Mouse (Mus musculus) forebrain, embryonic 12.5 days (tissue): ENCODE measurements around the gene Qsox2. TPM values are rescaled to one million over a fixed set of nuclear protein-coding genes. Genes with fewer than 3 reads are reported as not detected.

Experiments used
- ATAC-seq: fragments of 200-750 bp; cut with Nextera tagmentation; 2 replicates; pipeline ENCODE4 v1.8.0; 2017; ENCODE audit warnings: moderate TSS enrichment; ENCODE audit not compliant: low FRiP score
- H3K27ac ChIP-seq: fragments of 300-500 bp; sonication (generic); 2 replicates; pipeline ENCODE4 v1.5.1; 2016; ENCODE audit warnings: mild to moderate bottlenecking
- H3K27me3 ChIP-seq: fragments of 300-500 bp; sonication (generic); 2 replicates; pipeline ENCODE4 v1.6.1; 2016; ENCODE audit warnings: mild to moderate bottlenecking
- H3K36me3 ChIP-seq: fragments of 300-500 bp; sonication (generic); replicated peaks from 2 replicates; pipeline ENCODE4 v1.6.1; 2016; ENCODE audit warnings: mild to moderate bottlenecking
- H3K4me1 ChIP-seq: fragments of 300-500 bp; sonication (generic); 2 replicates; pipeline ENCODE4 v1.6.1; 2016
- H3K4me2 ChIP-seq: fragments of 300-500 bp; sonication (generic); 2 replicates; pipeline ENCODE4 v1.6.1; 2016; ENCODE audit warnings: mild to moderate bottlenecking, moderate library complexity
- H3K4me3 ChIP-seq: fragments of 300-500 bp; sonication (generic); replicated peaks from 2 replicates; pipeline ENCODE4 v1.5.1; 2016; ENCODE audit warnings: mild to moderate bottlenecking
- H3K9ac ChIP-seq: fragments of 300-500 bp; sonication (generic); 2 replicates; pipeline ENCODE4 v1.6.1; 2016; ENCODE audit warnings: mild to moderate bottlenecking
- H3K9me3 ChIP-seq: fragments of 300-500 bp; sonication (generic); 2 replicates; pipeline ENCODE4 v1.6.1; 2016
- WGBS: fragments of 180-500 bp; shearing (Covaris S2); methylation state at CpG from one replicate; pipeline ENCODE4 v1.1.7; 2016; 5-methylcytosine and 5-hydroxymethylcytosine counted together
- polyA plus RNA-seq: library from polyadenylated mRNA; unstranded; fragments of >200 nt; fragmentation: Nextera tagmentation; extraction: Ambion mirVana; gene quantifications from 2 replicates; pipeline ENCODE4 v1.2.1, GENCODE M21; 2016

The Qsox2 gene
- polyA plus RNA-seq, 1 experiment from 2014 or later = 20.0 TPM

DNA sequence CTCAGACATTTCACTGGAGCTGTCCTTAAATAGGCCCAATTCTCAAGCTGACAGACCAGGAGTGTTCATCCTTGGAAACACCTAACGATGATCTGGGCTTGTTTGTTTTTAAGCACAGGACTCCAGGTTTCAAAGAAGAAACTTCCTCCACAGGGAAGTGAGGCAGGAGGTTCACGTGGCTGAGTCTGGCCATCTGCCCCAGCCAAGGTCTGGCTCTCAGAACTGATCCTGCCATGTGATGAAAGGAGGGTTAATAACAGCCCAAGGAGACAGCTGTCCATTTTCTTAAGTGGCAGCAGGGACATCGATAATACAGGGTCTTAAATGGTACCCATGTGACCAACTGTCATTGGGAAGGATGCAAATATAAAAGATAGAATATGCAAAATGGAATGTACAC lies 27.8 kb downstream of the Qsox2 start:
- H3K9ac ChIP-seq = no peak overlapping the region
- 75% methylated on average over 3 of the region's 3 CpGs for WGBS

DNA sequence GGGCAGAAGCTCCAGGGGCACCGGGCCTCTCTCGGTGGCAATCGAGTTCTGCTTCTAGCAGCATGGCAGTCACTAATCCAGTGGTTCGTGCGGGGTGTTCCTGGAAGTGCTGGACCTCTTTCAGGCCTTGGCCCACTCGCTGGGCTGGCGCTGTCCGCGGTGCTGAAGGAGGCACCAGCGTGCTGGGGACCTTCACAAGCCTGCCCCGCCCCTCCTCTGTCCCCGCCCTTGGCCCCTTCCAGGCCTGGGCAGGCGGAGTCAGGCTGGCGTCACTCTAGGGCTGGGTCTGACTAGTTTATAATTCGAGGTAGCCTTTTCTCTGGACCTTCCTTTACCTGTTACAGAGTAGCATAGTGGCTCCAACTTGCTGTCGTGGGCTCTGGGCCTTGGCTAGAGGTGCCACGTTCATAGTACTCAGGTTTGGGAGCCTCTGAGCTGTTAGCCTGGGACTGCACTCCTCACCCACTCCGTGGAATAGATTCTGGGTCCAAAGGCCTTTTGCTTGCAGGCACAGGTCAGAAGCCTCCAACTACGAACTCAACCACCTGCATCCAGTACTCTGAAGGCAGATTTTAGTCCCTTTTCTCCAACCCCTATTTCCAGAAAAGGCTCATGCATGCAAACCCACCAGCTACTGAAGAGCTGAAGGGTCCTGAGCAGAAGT lies 29.1 kb downstream of the Qsox2 start, which contains the start of gene Lhx3:
Gene Lhx3, minus strand, starts transcription at position 164 of the 664 bp plus-strand sequence.
- Histone ChIP-seq H3K27ac (no peak within 1 kb of the TSS), H3K4me1 (peaks cover 24% of the 10 kb centered on the region), H3K4me2 (no peak within 1 kb of the TSS), H3K36me3 (peaks cover 32% of the 10 kb centered on the region), H3K4me3 (no peak within 1 kb of the TSS), H3K9me3 (no peaks in the 10 kb centered on the region), H3K27me3 (peaks cover 55% of the 10 kb centered on the region), H3K9ac (no peak within 1 kb of the TSS)
- no peak for ATAC-seq
- 7% methylated on average over 19 of the region's 19 CpGs for WGBS

More for the DNA sequence above, 27.8 kb downstream of the Qsox2 start:
- Histone ChIP-seq H3K4me3 (no peak overlapping the region), H3K36me3 (peaks cover 41% of the 10 kb centered on the region), H3K27ac (no peak overlapping the region), H3K9me3 (no peaks in the 10 kb centered on the region), H3K4me1 (peaks cover 26% of the 10 kb centered on the region), H3K27me3 (peaks cover 42% of the 10 kb centered on the region), H3K4me2 (no peak overlapping the region)
- ATAC-seq = no peak

DNA sequence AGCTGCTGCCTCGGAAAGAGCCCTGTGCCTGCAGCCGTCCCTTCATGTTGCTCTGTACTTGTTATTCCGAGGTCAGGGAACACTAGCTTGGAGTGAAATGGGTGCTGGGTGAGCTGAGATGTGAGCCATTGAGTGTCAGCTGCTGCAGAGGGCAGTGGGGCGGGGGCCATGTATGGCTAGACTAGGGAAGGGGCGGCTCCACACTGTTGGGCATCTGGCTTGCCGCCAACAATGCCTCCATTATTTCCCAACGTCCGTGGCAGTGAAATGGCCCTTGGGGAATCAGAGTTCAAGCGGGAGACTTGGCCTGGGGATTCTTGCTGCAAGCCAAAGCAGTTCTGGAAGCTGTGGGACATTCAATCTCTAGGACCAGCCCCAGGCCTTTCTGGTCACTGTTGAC lies 29.8 kb downstream of the Qsox2 start:
- no peak overlapping the region for H3K4me2 ChIP-seq
- peaks cover 29% of the 10 kb centered on the region for H3K4me1 ChIP-seq
- no peaks in the 10 kb centered on the region for H3K9me3 ChIP-seq
- H3K4me3 ChIP-seq = no peak overlapping the region
- no peak overlapping the region for H3K9ac ChIP-seq
- peaks cover 28% of the 10 kb centered on the region for H3K36me3 ChIP-seq
- 2% methylated on average over 9 of the region's 9 CpGs for WGBS
- peaks cover 62% of the 10 kb centered on the region for H3K27me3 ChIP-seq
- no peak overlapping the region for H3K27ac ChIP-seq
- peak; percentile 53; the same call in 1 of the 2 replicates for ATAC-seq

DNA sequence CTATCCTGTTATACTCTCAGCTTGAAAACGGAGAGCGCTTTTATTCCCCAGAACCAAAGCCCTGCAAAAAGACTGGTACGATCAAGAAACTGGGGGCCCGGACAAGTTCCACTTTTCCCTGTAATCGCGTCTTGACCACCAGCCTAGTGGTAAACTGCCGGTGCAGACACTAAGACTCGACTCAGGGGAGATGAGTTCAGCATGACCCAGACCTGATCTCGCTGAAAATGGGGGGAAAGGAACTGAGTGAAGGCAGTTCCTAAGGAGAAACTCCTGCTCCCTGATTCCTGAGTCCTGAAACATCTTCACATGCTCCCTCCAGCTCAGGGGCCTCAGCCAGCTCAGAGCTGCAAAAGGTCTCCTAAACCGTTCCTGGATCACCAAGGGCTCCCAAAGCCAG lies 31.6 kb downstream of the Qsox2 start:
- H3K4me2 ChIP-seq = no peak overlapping the region
- ATAC-seq = no peak
- no peaks in the 10 kb centered on the region for H3K9me3 ChIP-seq
- H3K9ac ChIP-seq = 0 out of 2 replicates have a peak overlapping the region, but pooled peaks have one; percentile 17
- peaks cover 80% of the 10 kb centered on the region for H3K27me3 ChIP-seq
- peaks cover 10% of the 10 kb centered on the region for H3K36me3 ChIP-seq
- H3K4me3 ChIP-seq = peak overlapping the region; percentile 29; the same call in 1 of the 2 replicates
- H3K4me1 ChIP-seq = peaks cover 35% of the 10 kb centered on the region
- no peak overlapping the region for H3K27ac ChIP-seq
- 9% methylated on average over 10 of the region's 10 CpGs for WGBS

DNA sequence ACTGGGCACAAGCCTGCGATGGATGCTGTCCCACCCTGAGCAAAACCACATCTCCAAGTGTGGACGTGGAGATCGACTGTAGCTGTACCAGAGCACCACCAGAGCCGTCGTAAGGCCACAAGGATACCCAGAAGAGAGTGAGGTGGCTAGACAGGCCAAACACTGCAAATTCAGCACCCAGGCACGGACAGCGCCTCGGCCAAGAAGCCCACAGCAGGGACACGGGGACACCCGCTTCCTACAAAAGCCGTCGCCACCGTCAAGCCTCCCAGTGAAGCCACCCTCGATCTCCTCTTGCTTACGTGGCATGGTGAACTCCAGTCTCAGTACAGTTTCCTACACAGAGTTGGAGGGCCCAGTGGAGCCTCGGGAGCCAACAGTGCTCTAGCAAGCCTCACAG lies 32.2 kb downstream of the Qsox2 start:
- no peak overlapping the region for H3K9ac ChIP-seq
- no peak overlapping the region for H3K4me2 ChIP-seq
- H3K4me3 ChIP-seq = no peak overlapping the region
- WGBS = 2% methylated on average over 16 of the region's 16 CpGs
- H3K9me3 ChIP-seq = no peaks in the 10 kb centered on the region
- H3K27ac ChIP-seq = no peak overlapping the region
- peaks cover 86% of the 10 kb centered on the region for H3K27me3 ChIP-seq
- peaks cover 35% of the 10 kb centered on the region for H3K4me1 ChIP-seq
- ATAC-seq = no peak
- H3K36me3 ChIP-seq = 0 out of 2 replicates have a peak, but pooled peaks cover 4% of the 10 kb centered on the region

DNA sequence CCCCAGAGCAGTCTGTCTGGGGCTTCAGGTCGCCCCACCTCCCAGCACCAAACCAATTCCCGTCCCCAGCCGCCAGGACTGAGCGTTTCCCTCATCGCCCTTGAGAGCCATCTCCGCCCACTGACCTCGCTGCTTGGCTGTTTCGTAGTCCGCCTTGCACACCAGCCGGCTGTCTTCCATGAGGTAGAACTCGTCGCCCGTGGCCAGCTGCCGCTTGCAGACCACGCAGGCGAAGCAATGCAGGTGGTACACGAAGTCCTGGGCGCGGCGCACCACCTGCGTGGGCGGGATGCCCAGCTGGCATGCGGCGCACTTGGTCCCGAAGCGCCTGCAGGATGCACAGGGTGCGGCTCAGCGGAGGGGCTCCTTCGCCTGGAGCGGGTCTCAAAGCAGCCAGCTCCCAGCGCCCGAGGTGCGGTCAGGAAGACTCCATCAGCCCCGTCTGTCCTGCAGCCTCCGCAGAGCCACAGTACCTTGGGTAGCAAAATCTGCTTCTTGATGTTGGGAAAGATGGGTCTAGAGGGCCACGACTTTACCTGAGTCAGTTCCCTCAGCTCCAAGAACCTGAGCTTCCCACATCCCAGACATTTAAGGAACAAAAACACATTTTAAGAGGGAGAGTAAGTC lies 34.4 kb downstream of the Qsox2 start:
- peak overlapping the region; percentile 30; the same call in 1 of the 2 replicates for H3K4me2 ChIP-seq
- H3K27me3 ChIP-seq = peaks cover 100% of the 10 kb centered on the region
- no peak for ATAC-seq
- H3K4me3 ChIP-seq = peak overlapping the region; percentile 19
- 1% methylated on average over 36 of the region's 36 CpGs for WGBS
- peaks cover 38% of the 10 kb centered on the region for H3K4me1 ChIP-seq
- H3K9me3 ChIP-seq = no peaks in the 10 kb centered on the region
- no peaks in the 10 kb centered on the region for H3K36me3 ChIP-seq
- H3K9ac ChIP-seq = no peak overlapping the region
- H3K27ac ChIP-seq = no peak overlapping the region

DNA sequence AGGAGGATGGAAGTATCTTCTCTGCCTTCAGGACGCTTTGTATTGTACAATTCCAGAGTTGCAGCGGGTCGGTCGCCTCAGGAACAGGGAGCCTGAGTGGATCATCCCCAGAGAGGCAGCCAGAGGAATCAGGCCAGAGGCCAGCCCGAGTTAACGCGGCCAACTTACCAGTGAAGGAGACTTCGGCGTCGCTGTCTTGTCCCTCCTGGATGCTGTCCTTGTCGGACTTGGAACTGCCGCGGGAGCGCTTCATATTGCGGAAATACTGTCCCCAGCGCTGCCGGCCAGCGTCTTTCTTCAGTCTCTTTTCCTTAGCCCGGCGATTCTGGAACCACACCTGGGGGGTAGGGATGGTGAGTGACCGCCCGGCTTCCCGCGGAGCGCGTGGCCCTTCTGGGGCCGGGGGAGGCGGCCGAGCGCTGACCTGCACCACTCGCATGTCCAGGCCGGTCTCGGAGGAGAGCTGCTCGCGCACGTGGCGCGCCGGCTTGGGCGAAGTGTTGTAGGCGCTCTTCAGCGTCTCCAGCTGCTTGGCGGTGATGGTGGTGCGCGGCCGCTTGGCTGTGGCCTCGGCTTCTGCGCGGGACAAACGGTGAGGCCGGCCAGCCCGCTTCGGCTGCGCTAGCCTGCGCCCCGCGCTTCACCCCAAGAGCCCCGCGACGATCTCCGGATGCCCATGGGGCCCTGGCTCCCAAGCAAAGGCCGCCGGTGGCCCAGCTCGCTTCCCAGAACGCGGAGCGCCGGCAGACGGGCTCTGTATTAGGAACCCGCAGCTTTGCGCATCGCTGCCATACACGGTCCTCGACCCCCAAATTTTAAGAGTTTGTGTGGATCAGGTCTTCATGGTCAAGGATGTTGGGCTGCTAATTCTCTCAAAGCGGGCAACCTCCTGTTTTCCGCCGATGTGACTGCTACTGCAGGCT lies 35.1 kb downstream of the Qsox2 start:
- Histone ChIP-seq H3K27ac (no peak overlapping the region), H3K4me1 (peaks cover 36% of the 10 kb centered on the region), H3K27me3 (peaks cover 100% of the 10 kb centered on the region), H3K9ac (no peak overlapping the region), H3K4me3 (peak overlapping the region; percentile 19), H3K4me2 (peak overlapping the region; percentile 30), H3K36me3 (no peaks in the 10 kb centered on the region), H3K9me3 (no peaks in the 10 kb centered on the region)
- under 1% methylated on average over 77 of the region's 77 CpGs for WGBS
- ATAC-seq = no peak

DNA sequence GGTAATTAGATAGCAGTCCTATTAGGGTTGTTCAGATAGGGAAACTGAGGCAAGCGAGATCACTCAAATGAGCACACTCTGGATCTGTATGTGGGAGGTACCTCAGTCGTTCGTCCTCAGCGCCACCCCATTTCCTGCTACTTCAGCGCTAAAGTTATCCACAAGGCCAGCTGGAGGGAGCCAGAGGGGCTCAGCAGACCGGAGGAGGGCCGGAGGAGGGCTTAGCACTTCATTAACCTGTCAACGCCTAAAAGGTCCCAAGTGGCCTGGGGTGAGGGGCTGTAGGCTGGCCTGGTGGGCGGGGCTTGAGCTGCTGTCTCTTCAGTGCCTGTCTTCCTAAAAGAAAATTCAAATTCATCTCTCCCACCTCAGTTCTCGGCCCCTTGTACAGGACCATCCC lies 38.8 kb downstream of the Qsox2 start:
- no peaks in the 10 kb centered on the region for H3K9me3 ChIP-seq
- H3K9ac ChIP-seq = no peak overlapping the region
- H3K36me3 ChIP-seq = no peaks in the 10 kb centered on the region
- peaks cover 44% of the 10 kb centered on the region for H3K4me1 ChIP-seq
- no peak overlapping the region for H3K27ac ChIP-seq
- no peak for ATAC-seq
- no peak overlapping the region for H3K4me3 ChIP-seq
- H3K27me3 ChIP-seq = peaks cover 96% of the 10 kb centered on the region
- no peak overlapping the region for H3K4me2 ChIP-seq
- WGBS = 2% methylated on average over 10 of the region's 10 CpGs

DNA sequence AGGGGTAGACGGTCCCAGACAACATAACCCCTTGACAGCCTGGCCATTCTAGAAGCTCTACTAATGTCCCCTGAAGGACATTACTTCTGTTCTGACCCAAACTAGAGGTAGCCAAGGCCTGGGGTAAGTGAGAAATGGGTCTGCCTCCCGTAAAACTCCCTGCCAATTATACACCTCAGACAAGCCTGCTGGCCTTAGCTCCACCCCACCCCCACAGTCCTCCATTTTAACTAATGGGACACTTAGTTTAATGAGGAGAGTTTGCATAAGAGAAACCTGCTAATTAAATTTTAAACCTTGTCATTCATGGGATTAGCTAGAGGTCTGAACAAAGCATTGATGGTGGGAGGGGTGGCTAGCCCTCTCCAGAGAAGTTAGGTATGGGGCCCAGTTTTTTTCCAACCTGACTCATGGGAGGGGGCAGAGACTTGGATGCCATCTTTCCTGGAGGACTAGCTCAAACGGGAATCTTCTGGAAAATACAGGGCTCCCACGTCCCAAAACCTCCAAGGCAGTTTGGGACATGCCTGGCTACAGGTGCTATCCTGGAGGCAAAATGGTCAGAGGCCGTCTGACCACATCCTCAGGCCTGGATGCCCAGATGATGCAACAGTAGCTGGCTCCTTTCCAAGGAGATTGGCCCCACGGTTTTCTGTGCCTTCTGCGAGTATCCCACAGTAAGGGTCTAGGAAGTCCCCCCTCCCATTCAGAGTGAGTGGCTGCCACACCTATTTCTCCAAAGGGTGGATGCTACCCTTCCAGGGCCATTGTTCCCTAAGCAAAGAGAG lies 42.6 kb downstream of the Qsox2 start:
- H3K4me2 ChIP-seq = no peak overlapping the region; the same call in 1 of the 2 replicates
- peaks cover 32% of the 10 kb centered on the region for H3K4me1 ChIP-seq

DNA sequence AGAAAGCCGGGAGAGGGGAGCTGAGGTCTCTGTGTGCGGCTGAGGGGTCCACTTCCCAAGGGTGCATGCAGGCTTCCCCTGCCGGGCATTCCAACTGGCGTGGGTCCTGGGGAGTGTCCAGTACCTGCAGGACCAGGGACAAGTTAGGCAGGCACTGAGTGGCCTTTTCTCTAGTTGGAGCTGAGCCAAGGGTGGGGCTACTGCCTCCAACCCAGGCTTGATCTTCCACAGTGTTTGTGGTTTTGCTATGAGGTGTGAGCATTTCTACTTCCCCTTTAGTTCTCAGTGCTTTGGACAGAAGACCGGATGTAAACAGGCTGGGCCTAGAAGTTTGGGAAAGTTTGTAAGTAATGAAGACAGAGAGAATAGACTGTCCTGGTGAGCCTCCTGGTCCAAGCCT lies 48.8 kb downstream of the Qsox2 start:
- Histone ChIP-seq H3K4me1 (no peaks in the 10 kb centered on the region), H3K27ac (no peak overlapping the region), H3K4me3 (no peak overlapping the region), H3K9me3 (no peaks in the 10 kb centered on the region), H3K36me3 (no peaks in the 10 kb centered on the region), H3K9ac (no peak overlapping the region), H3K27me3 (peaks cover 42% of the 10 kb centered on the region), H3K4me2 (no peak overlapping the region)
- 87% methylated on average over 5 of the region's 5 CpGs for WGBS
- no peak for ATAC-seq

More for the DNA sequence above, 42.6 kb downstream of the Qsox2 start:
- peak overlapping the region; percentile 59; the same call in 1 of the 2 replicates for H3K27ac ChIP-seq
- no peaks in the 10 kb centered on the region for H3K36me3 ChIP-seq
- peaks cover 76% of the 10 kb centered on the region for H3K27me3 ChIP-seq
- no peak overlapping the region for H3K4me3 ChIP-seq
- no peak overlapping the region for H3K9ac ChIP-seq
- ATAC-seq = peak; percentile 55; the same call in 1 of the 2 replicates
- WGBS = 15% methylated on average over 7 of the region's 7 CpGs
- no peaks in the 10 kb centered on the region for H3K9me3 ChIP-seq

DNA sequence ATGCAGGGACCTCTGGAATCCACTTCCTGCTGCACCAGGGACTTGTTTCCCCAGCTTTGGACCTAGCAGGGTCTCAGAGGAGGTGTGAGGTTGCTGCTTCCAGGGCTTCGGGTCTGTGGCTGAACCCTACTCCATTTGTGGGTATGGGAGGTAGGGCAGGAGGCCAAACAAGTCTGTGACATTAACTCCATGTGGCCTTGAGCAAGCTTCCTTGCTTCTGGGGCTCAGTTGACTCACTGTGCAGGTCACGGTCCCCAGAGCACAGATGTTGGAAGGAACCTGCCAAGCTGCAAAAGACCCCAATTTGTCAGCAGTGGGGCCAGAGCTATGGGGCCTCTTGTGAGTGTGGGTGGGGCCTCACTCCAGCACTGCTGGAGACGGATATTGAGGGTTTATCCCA lies 53.0 kb downstream of the Qsox2 start:
- H3K4me1 ChIP-seq = no peaks in the 10 kb centered on the region
- peaks cover 28% of the 10 kb centered on the region; the same call in 1 of the 2 replicates for H3K27me3 ChIP-seq
- no peaks in the 10 kb centered on the region for H3K36me3 ChIP-seq
- WGBS = 57% methylated on average over 3 of the region's 3 CpGs
- no peak overlapping the region for H3K4me2 ChIP-seq
- no peak overlapping the region for H3K9ac ChIP-seq
- no peak overlapping the region for H3K27ac ChIP-seq
- ATAC-seq = no peak
- no peak overlapping the region for H3K4me3 ChIP-seq
- H3K9me3 ChIP-seq = no peaks in the 10 kb centered on the region
